Comparison of ENCODE assay signal across 8 mouse cellular contexts in the genomic region with DNA sequence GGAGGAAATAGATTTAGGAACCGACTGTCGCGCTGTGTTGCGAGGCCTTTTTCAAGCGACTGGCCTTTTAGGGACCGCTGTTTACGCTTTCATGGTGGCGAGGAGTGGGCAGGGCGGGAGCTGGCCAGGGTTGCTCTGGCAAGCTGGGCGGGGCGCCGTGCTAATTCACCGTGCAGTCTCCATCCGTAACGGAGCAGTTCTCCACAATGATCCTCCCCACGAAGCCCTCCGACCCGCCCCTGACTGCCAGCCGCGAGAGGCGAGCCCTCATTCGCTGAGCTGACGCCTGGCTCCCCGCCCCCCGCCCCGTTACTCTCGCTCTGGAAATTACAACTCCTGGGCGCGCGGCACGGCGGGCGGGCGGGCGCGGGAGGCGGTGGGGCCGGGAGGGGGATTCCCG. TPM values are rescaled to one million over a fixed set of nuclear protein-coding genes. Genes with fewer than 3 reads are reported as not detected.
A peak's percentile ranks its signal among the peaks of the same experiment; 100 is the strongest.
DNase-seq lines count a peak whose midpoint lies in the region; ATAC-seq lines count a peak whose summit lies in the region.

A gene (plus strand): TSS at position 385 of the 400 bp plus-strand sequence.

- DNase-seq in CD4-positive helper T cell, adult 2 months (ENCODE audit: low read depth, low spot score), result peak; percentile 30
- peak; percentile 91 for DNase-seq in Muller cell, postnatal 12 days (ENCODE audit: inconsistent ontology term)
- DNase-seq in embryo, embryonic 10 days (ENCODE audit: low spot score), result peak; percentile 91
- DNase-seq in hindbrain, embryonic 10.5 days (ENCODE audit: low spot score), result peak; percentile 90
- DNase-seq in left cerebral cortex, adult 8-10 months (ENCODE audit: low spot score in 2 of 2), result peak; percentile 9 to 19
- peak; percentile 41 for DNase-seq in telencephalon, adult 2 months (ENCODE audit: low read depth, low spot score)

- no peaks in the 10 kb centered on the region for H3K9me3 ChIP-seq in hindbrain, embryonic 10.5 days
- H3K9me3 ChIP-seq in midbrain, embryonic 15.5 days, result no peaks in the 10 kb centered on the region

- peak within 1 kb of the TSS; percentile 85 for H3K27ac ChIP-seq in hindbrain, embryonic 10.5 days
- H3K27ac ChIP-seq in midbrain, embryonic 15.5 days, result peak within 1 kb of the TSS; percentile 96

- H3K4me1 ChIP-seq in hindbrain, embryonic 10.5 days (replicated peaks), result peaks cover 38% of the 10 kb centered on the region
- peaks cover 51% of the 10 kb centered on the region for H3K4me1 ChIP-seq in midbrain, embryonic 15.5 days

- ATAC-seq in midbrain, embryonic 15.5 days (replicated peaks), result peak; percentile 94
- ATAC-seq in inflammation-experienced regulatory T-cells, adult 6 months, result no peak

- H3K27me3 ChIP-seq in hindbrain, embryonic 10.5 days (ENCODE audit: insufficient read depth, poor library complexity, severe bottlenecking), result peaks cover 93% of the 10 kb centered on the region
- H3K27me3 ChIP-seq in midbrain, embryonic 15.5 days (replicated peaks), result peaks cover 10% of the 10 kb centered on the region; the same call in 1 of the 2 replicates

- peak within 1 kb of the TSS; percentile 86 for H3K9ac ChIP-seq in midbrain, embryonic 15.5 days

- WGBS in hindbrain, embryonic 10.5 days, result under 1% methylated on average over 39 of the region's 39 CpGs
- WGBS in midbrain, embryonic 15.5 days, result under 1% methylated on average over 39 of the region's 39 CpGs

- peak within 1 kb of the TSS; percentile 67 for H3K4me3 ChIP-seq in hindbrain, embryonic 10.5 days
- peak within 1 kb of the TSS; percentile 75 for H3K4me3 ChIP-seq in midbrain, embryonic 15.5 days

- no peaks in the 10 kb centered on the region for H3K36me3 ChIP-seq in hindbrain, embryonic 10.5 days
- no peaks in the 10 kb centered on the region for H3K36me3 ChIP-seq in midbrain, embryonic 15.5 days (replicated peaks)

- peak within 1 kb of the TSS; percentile 85 for H3K4me2 ChIP-seq in midbrain, embryonic 15.5 days

RNA-seq across cellular contexts. Expression of the gene that starts here (rescaled TPM):
- 0.81 and 3.3 TPM in 2 replicates for polyA plus RNA-seq in hindbrain, embryonic 10.5 days (2016; fragmentation: Nextera tagmentation; extraction: Ambion mirVana)
- total RNA-seq in left cerebral cortex, adult 8-10 months (2022), result 1 to 10 TPM; 2.2 to 2.3 (median 2.2) TPM
- polyA plus RNA-seq in midbrain, embryonic 15.5 days (2015; fragmentation: Nextera tagmentation; extraction: Ambion mirVana), result 29.2 and 30.8 TPM in 2 replicates
- polyA plus RNA-seq in inflammation-experienced regulatory T-cells, adult 6 months (2017; shearing (Covaris generic)), result not detected

Comparison
In these comparisons a context has a peak if more than half of its experiments do, and no peak if none do; other contexts are left out.
1. DNase-seq: peak in every context shown above with its lines; median percentile 91 in Muller cell, postnatal 12 days; 91 in embryo, embryonic 10 days; 90 in hindbrain, embryonic 10.5 days; 41 in telencephalon, adult 2 months; 30 in CD4-positive helper T cell, adult 2 months; 14 in left cerebral cortex, adult 8-10 months.